Mouse (Mus musculus) kidney, postnatal 10 days (tissue): Measurements from ENCODE around the gene Nr4a3.

Source experiments
- DNase-seq: peaks from one replicate; pipeline ENCODE4 v3.0.0; 2021; ENCODE audit warnings: mixed read lengths

The Nr4a3 gene

DNA sequence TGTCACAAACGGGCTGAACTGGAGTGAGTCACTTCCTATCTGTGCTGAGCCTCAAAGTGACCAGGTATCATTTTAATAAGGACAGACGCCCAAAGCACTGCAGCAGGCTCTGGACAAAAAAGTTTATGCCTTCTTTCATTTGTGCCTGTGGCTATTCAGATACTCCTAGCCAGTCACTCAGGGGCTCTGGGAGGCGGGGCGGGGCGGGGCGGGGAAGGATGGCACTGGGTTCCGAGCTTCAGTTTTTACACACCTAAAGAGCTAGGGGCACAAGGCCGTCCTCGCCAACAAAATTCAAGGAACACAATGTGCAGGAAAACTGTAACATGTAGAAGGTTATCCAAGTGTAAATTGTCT, 79.4 kb downstream of the Nr4a3 start:
- DNase-seq = no peak

DNA sequence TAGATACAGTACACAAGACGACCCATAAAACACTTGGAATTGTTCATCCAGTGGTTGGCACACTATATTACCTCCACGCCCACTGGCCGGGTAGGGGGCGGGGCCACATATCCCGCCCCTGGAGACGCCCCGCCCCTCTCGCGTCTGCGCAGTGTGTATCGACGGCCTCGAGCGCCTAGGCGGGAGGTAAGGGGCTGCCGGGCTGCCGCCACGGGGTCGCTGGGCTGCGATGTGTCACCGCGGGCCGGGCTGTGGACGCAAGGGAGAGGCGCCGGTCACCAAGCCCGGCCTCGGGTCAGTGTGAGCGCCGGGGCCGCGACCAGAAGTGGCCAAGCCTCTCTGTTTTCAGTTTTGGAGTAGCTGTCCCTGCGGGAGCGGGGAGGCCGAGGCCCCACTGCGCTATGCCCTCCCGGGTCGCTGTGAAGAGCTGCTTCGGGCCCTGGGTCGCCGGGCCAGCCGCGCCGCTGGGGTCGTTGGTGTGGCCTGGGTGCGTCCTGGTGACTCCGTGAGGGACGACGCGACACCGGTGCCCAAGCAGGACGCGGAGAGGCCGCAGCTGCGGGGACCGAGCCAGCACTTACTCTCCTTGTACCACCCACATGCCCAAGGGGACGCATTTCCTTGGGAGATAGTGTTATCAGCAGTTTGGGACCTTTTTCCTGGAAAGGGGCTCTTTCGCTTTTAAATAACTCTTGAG, 80.0 kb downstream of the Nr4a3 start, which contains the start of gene Stx17:
Gene Stx17, plus strand, starts transcription at position 143 of the 697 bp plus-strand sequence.
- peak; percentile 93 for DNase-seq

DNA sequence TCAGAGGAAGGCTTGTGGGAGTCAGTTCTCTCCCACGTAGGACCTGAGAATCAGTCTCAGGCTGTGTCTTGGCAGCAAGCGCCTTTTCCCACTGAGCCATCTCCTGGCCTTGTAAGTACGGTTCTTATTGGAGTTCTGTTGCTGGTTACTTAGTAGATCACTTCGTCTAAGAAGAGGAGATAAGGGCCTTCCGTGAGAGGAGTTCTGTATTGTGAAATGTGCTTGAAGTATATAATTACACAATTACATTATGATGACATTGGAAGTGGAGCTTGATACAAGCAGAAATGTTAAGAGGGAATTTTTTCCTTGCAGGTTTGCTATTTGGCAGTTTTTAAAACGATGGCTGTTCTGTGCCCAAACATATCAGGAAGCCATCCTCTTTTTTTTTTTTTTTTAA, 85.4 kb downstream of the Nr4a3 start:
- DNase-seq = no peak

DNA sequence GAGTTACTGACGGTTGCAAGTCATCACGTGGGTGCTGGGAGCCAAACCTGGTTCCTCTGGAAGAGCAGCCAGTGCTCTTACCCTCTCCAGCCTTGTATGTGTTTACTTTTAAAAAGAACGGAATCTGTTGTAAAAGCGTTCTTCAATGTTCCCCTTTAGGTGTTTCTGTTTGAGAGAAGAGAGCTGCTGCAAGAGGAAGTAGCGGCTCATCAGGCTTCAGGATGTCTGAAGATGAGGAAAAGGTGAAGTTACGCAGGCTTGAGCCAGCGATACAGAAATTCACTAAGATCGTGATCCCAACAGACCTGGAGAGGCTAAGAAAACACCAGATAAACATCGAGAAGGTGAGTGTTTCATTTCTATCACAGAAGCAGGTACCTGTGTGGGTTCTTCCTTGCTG, 86.7 kb downstream of the Nr4a3 start:
- DNase-seq = no peak

DNA sequence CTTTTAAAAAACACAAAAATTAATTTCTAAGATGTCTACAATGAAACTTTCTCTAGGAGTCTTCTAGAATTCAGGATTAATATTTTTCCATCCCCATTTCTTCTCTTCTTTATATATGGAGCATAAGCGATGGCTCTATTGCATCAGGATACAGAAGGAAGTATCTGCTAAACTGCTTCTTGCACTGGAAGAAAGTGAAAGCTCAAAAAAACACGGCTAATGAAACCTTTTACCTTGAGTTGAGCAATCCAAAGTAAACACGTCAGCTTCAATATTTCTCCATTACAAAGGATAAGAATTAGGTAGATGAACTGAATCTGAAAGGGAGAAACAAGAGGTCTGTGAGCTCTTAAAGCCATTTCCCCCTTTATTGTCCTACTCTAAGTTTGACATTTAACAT, 87.8 kb downstream of the Nr4a3 start:
- DNase-seq = no peak
